Mouse (Mus musculus): ENCODE data around the gene Idua. TPM values are rescaled to one million over a fixed set of nuclear protein-coding genes. Genes with fewer than 3 reads are reported as not detected.
"Not testable (repeated sequence)": the region's sequence is repeated elsewhere in the genome, so short reads cannot be mapped to it uniquely, and the experiment has no call there.

Gene Idua
- 4.2 and 5.8 TPM in 2 replicates for polyA plus RNA-seq (2015; fragmentation: Nextera tagmentation; extraction: Ambion mirVana)

DNA sequence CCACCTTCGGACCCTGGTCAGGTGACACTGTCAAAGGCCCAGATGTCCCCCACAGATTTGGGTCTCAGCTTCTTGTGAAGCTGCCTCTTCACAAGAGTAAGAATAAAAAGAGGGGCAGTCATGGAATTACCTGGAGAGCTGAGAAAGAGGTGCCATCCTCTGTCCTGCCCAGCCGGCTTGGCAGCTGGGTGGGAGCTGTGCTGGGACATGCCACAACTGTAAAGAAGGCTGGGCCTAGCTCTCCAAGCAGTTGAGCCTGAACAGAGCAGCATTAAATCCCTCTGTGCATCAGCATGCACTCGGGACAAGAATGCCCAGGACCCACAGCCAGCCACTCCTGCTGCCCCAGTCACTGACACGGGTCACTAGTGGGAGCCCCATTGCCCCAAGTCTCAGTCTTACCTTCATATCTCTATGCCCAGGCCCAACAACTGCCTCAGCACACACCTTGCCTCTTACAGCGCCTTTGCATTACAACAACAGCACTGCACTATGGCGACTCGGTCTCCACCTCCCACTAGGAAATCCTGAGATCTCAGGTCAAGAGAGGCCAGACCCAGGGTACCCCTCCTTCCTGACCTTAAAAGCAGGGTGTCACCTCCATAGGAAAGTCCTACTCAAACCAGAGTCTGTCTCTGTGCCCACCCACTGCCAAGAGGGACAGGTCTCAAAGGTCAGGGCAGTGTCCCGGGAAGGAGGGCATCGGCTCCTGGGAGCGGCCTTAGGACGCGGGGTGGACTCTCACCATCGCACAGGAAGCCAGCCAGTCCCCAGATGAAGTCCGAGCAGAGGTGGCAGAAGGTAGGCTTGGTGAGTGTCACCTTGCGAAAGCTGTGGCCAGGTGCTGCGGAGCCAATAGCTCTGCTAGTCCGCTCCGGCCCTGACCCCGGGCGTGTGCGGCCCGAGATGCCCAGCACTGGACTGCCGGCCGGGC lies at the start of gene Idua:
TSS of gene Idua (plus strand) at position 634 of the 934 bp plus-strand sequence.
- H3K27me3 ChIP-seq: peaks cover 12% of the 10 kb centered on the region
- peak within 1 kb of the TSS; percentile 70 for H3K27ac ChIP-seq (replicated peaks)
- H3K9ac ChIP-seq: peak within 1 kb of the TSS; percentile 81
- H3K4me1 ChIP-seq (replicated peaks): peaks cover 28% of the 10 kb centered on the region
- WGBS (ENCODE audit: insufficient replicate concordance): 10% methylated on average over 24 of the region's 24 CpGs
- ATAC-seq (ENCODE audit: insufficient read depth): peak; percentile 55
- H3K36me3 ChIP-seq (replicated peaks): peaks cover 21% of the 10 kb centered on the region
- peak within 1 kb of the TSS; percentile 69 for H3K4me3 ChIP-seq (replicated peaks)
- no peaks in the 10 kb centered on the region for H3K9me3 ChIP-seq (replicated peaks)
- peak within 1 kb of the TSS; percentile 85 for H3K4me2 ChIP-seq

GRCm38 (mm10) chr5:108610426-108610825 lies 49.7 kb upstream of the Idua start:
- peaks cover 96% of the 10 kb centered on the region for H3K36me3 ChIP-seq (replicated peaks)
- H3K27ac ChIP-seq (replicated peaks): no peak overlapping the region
- no peaks in the 10 kb centered on the region for H3K27me3 ChIP-seq
- no peak overlapping the region for H3K4me3 ChIP-seq (replicated peaks)
- no peak for ATAC-seq (ENCODE audit: insufficient read depth)
- H3K9ac ChIP-seq: no peak overlapping the region
- 86% methylated on average over 1 of the region's 1 CpGs for WGBS (ENCODE audit: insufficient replicate concordance)
- no peak overlapping the region for H3K4me2 ChIP-seq
- no peaks in the 10 kb centered on the region for H3K9me3 ChIP-seq (replicated peaks)
- no peaks in the 10 kb centered on the region for H3K4me1 ChIP-seq (replicated peaks)

DNA sequence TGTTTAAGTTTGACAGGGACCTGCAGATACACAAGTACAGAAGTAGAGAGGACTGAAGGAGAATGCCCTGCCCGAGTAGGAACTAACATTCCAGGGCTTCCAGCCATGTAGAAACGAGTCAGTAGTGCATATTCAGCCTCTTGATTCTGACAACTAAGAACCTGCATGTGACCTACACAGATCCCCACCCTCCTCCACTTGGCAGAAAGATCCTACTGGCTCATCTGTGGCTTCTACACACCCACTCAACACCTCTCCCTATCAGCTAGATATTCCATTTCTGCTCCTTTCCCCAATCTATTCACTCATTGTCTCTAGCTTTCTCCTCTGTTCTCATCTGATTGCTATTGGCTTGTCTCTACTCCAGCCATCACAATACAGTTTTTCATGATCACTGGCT lies 38.3 kb upstream of the Idua start:
- peaks cover 8% of the 10 kb centered on the region for H3K4me1 ChIP-seq (replicated peaks)
- H3K27ac ChIP-seq (replicated peaks): no peak overlapping the region
- no peak overlapping the region for H3K9ac ChIP-seq
- no peak overlapping the region for H3K4me2 ChIP-seq
- 60% methylated on average over 2 of the region's 2 CpGs for WGBS (ENCODE audit: insufficient replicate concordance)
- H3K9me3 ChIP-seq (replicated peaks): no peaks in the 10 kb centered on the region
- H3K27me3 ChIP-seq: no peaks in the 10 kb centered on the region
- H3K36me3 ChIP-seq (replicated peaks): peaks cover 71% of the 10 kb centered on the region
- no peak overlapping the region for H3K4me3 ChIP-seq (replicated peaks)
- ATAC-seq (ENCODE audit: insufficient read depth): no peak

- WGBS (ENCODE audit: insufficient replicate concordance): 33% methylated on average over 4 of the region's 4 CpGs
- no peak overlapping the region for H3K9ac ChIP-seq
- H3K9me3 ChIP-seq (replicated peaks): no peaks in the 10 kb centered on the region
- no peak for ATAC-seq (ENCODE audit: insufficient read depth)
- peak overlapping the region; percentile 2; the same call in 1 of the 2 replicates for H3K4me2 ChIP-seq
- peaks cover 43% of the 10 kb centered on the region for H3K4me1 ChIP-seq (replicated peaks)
- H3K36me3 ChIP-seq (replicated peaks): peaks cover 36% of the 10 kb centered on the region
- H3K27me3 ChIP-seq: no peaks in the 10 kb centered on the region
- no peak overlapping the region for H3K27ac ChIP-seq (replicated peaks)
- no peak overlapping the region for H3K4me3 ChIP-seq (replicated peaks)
Measured at GRCm38 (mm10) chr5:108626050-108626660, 34.0 kb upstream of the Idua start.

DNA sequence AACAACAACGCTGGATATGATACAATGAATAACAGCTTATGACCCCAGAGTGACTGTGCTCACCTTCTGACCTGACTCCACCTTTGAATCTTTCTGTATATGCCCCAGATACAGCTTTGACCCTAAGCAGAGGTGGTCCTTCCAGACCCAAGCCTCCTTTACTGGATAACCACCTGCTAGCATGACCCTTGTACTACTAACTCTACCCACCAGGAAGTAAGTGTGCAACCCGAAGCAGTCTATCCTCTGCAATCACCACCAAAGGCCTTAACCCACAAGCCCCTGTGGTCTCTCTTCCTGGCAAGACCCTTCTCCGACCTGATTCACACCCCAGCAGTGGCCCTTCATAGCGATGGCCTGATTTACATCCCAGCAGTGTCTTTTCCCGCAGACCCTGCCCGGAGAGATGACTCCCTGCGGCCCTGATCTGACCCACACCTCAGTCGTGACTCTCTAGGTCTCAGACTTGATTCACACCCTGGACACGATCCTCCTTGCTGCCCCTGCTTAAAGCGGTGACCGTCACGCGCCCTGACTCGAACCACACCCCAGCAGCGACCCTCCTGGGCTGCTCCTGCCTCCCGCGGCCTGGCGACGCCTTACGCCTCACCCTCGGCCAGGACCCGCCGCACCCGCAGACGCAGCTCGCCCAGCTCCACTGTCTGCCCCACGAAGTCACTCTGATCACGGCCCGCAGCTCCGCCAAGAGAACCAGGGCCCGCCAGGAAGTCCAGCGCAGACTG lies 31.1 kb upstream of the Idua start:
- H3K36me3 ChIP-seq (replicated peaks): peaks cover 7% of the 10 kb centered on the region
- no peaks in the 10 kb centered on the region for H3K9me3 ChIP-seq (replicated peaks)
- peak overlapping the region; percentile 89 for H3K27ac ChIP-seq (replicated peaks)
- H3K4me3 ChIP-seq (replicated peaks): peak overlapping the region; percentile 90
- peaks cover 44% of the 10 kb centered on the region for H3K4me1 ChIP-seq (replicated peaks)
- H3K4me2 ChIP-seq: peak overlapping the region; percentile 94
- ATAC-seq (ENCODE audit: insufficient read depth): peak; percentile 84
- WGBS (ENCODE audit: insufficient replicate concordance): under 1% methylated on average over 32 of the region's 32 CpGs
- H3K27me3 ChIP-seq: no peaks in the 10 kb centered on the region
- peak overlapping the region; percentile 92 for H3K9ac ChIP-seq

DNA sequence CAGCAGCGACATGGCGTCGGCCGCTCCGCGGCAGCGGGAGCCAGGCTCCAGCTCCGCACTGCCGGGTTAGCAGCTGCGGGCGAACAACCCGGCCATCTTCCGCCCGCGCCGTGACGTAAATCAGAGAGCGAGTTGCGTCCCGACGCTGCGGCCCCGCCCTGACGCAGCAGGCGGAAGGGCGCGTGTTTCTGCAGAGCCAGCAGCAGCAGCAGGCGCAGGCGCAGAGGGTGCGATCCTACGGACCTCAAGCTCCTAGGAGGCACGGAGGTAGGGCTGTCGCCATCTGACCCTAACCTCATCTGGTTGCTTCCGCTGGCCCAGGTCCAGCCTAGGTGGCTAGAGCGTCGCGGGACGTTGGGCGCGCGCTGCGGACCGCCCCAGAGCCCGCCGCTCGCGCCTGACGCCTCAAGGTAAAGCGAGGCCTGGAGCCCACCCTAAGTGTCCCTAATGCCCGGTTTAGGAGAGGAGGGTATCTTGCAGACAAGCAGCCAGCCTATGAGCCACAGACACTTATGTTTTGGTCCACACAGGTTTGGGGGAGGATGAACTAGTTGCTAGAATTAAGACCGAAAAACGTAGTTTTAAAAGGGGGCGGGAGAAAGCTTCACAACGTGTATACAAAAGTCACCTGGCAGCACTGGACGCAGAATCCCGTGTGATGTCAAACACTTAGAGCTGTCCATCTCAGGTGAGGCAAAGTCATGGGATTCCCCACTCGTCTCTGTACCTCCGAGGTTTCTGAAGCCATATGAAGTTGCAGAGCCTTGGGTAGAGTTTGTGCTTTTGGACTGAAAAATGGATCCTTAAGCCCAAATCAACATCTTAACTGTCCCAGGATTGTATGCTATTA lies 30.3 kb upstream of the Idua start, which contains the start of the genes Gak and Tmem175:
TSS of gene Gak (minus strand) at position 122 of the 850 bp plus-strand sequence.
TSS of gene Tmem175 (plus strand) at position 137 of the 850 bp plus-strand sequence.
- Histone ChIP-seq H3K4me3 (replicated peaks) (peak within 1 kb of the TSS; percentile 90), H3K4me2 (peak within 1 kb of the TSS; percentile 94), H3K9me3 (replicated peaks) (no peaks in the 10 kb centered on the region), H3K27ac (replicated peaks) (peak within 1 kb of the TSS; percentile 89), H3K36me3 (replicated peaks) (no peaks in the 10 kb centered on the region), H3K27me3 (no peaks in the 10 kb centered on the region), H3K4me1 (replicated peaks) (peaks cover 44% of the 10 kb centered on the region), H3K9ac (peak within 1 kb of the TSS; percentile 92)
- under 1% methylated on average over 58 of the region's 58 CpGs for WGBS (ENCODE audit: insufficient replicate concordance)
- ATAC-seq (ENCODE audit: insufficient read depth): peak; percentile 95

DNA sequence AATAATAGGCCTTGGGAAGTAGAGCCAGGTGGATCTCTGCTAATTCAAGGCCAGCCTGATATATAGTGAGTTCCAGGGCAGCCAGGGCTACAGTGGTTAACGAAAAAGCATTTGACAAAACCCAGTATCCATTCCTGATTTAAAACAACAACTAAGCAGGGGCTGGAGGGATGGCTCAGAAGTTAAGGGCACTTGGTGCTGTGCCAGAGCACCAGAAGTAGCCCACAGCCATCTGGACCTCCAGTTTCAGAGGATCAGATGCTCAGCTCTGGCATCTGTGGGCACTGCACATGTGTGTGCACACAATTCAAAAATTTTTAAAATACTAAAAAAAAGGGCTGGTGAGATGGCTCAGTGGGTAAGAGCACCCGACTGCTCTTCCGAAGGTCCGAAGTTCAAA lies 26.5 kb upstream of the Idua start:
- Histone ChIP-seq H3K27ac (replicated peaks) (no peak overlapping the region), H3K27me3 (no peaks in the 10 kb centered on the region), H3K4me1 (replicated peaks) (peaks cover 18% of the 10 kb centered on the region), H3K4me3 (replicated peaks) (no peak overlapping the region), H3K9me3 (replicated peaks) (no peaks in the 10 kb centered on the region), H3K9ac (no peak overlapping the region), H3K4me2 (no peak overlapping the region), H3K36me3 (replicated peaks) (no peaks in the 10 kb centered on the region)
- ATAC-seq (ENCODE audit: insufficient read depth): no peak
- WGBS (ENCODE audit: insufficient replicate concordance): 72% methylated on average over 4 of the region's 4 CpGs

- 79% methylated on average over 3 of the region's 3 CpGs for WGBS (ENCODE audit: insufficient replicate concordance)
Measured at GRCm38 (mm10) chr5:108634088-108634487, 26.0 kb upstream of the Idua start.

DNA sequence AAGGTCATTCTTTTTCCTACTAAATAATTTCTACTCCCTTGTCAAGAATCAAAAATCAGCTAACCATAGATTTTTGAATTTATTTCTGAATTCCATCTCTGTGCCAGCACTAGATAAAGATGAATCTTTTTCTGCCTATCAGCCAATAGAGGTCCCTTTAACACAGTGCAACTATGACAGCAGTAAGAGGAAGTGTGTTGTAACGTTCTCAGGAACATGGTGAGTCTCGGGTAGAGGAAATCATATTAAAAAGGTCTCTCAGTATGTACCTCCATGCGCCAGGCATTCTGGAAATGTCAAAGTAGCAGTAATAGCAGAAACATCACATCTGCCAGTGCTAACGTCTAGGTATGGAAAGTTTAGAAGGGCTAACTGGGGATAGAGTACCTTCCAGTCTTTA lies 24.0 kb upstream of the Idua start:
- Histone ChIP-seq H3K4me1 (replicated peaks) (0 out of 2 replicates have a peak, but pooled peaks cover 2% of the 10 kb centered on the region), H3K27me3 (no peaks in the 10 kb centered on the region), H3K9me3 (replicated peaks) (no peaks in the 10 kb centered on the region), H3K36me3 (replicated peaks) (no peaks in the 10 kb centered on the region; the same call in 1 of the 2 replicates), H3K9ac (no peak overlapping the region), H3K4me3 (replicated peaks) (no peak overlapping the region), H3K4me2 (no peak overlapping the region), H3K27ac (replicated peaks) (no peak overlapping the region)
- 43% methylated on average over 4 of the region's 4 CpGs for WGBS (ENCODE audit: insufficient replicate concordance)
- ATAC-seq (ENCODE audit: insufficient read depth): no peak

More at GRCm38 (mm10) chr5:108634088-108634487, 26.0 kb upstream of the Idua start:
- H3K4me1 ChIP-seq (replicated peaks): peaks cover 15% of the 10 kb centered on the region
- not testable (repeated sequence) for H3K27me3 ChIP-seq; H3K4me2 ChIP-seq; H3K9ac ChIP-seq; H3K4me3 ChIP-seq (replicated peaks); H3K9me3 ChIP-seq (replicated peaks); ATAC-seq (ENCODE audit: insufficient read depth); H3K27ac ChIP-seq (replicated peaks); H3K36me3 ChIP-seq (replicated peaks)

DNA sequence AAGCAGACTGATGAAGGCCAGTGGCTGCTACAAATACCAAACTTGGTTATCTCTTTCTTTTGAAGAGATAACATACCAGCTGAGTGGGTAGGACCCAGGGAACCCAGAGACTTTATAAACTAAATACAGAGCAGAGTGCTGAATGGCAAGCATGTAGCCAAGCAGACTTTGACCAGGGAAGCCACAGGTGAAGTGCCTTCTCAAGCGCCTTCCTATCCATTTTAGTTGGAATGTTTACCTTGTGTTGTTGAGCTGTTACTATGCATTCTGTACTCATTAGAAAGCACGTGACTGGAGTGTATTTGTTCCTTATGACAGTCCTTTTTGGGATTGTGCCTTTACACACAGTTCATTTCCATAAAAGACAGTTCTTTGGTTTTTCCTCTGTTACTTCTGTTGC lies 16.5 kb upstream of the Idua start:
- no peak overlapping the region for H3K9ac ChIP-seq
- no peak overlapping the region for H3K4me3 ChIP-seq (replicated peaks)
- ATAC-seq (ENCODE audit: insufficient read depth): no peak
- no peaks in the 10 kb centered on the region for H3K9me3 ChIP-seq (replicated peaks)
- H3K36me3 ChIP-seq (replicated peaks): peaks cover 41% of the 10 kb centered on the region
- no peak overlapping the region for H3K4me2 ChIP-seq
- no peak overlapping the region for H3K27ac ChIP-seq (replicated peaks)
- no peaks in the 10 kb centered on the region for H3K4me1 ChIP-seq (replicated peaks)
- no peaks in the 10 kb centered on the region for H3K27me3 ChIP-seq
- WGBS (ENCODE audit: insufficient replicate concordance): 63% methylated on average over 2 of the region's 2 CpGs

Data from liver, embryonic 15.5 days (tissue).